Mouse (Mus musculus) C3H10T1/2 (cell line): ENCODE data around the gene Nudt6. TPM values are rescaled to one million over a fixed set of nuclear protein-coding genes. Genes with fewer than 3 reads are reported as not detected.

ENCODE experiments used
- polyA plus RNA-seq, 2 experiments: library from polyadenylated mRNA; unstranded; fragments of >200 nt; fragmentation: generic; extraction: Trizol; gene quantifications; one replicate each; pipeline ENCODE4 v1.2.1; 2012; ENCODE audit warnings: missing spikeins in 2 of 2

The Nudt6 gene
- polyA plus RNA-seq: 1 to 10 TPM; 4.6 to 7.8 TPM

GRCm38 (mm10) chr3:37420072-37420471 lies at the start of gene Nudt6:
Nudt6 (minus strand) TSS chr3:37420211.

GRCm38 (mm10) chr3:37419458-37419991 lies 486 bp downstream of the Nudt6 start, which contains the start of gene Spata5:
Spata5 (plus strand) TSS chr3:37419896.

Other genes with a start within 250 kb of the Nudt6 start
- gene Il21, start 187.6 kb downstream of the Nudt6 start, polyA plus RNA-seq: not detected
- 1 to 10 TPM in 1 of 2 experiments, under 1 TPM in 1; 0.29 to 3.5 TPM for gene Bbs12, start 107.7 kb downstream of the Nudt6 start, polyA plus RNA-seq
- gene Cetn4, start 107.5 kb downstream of the Nudt6 start, polyA plus RNA-seq: 1 to 10 TPM in 1 of 2 experiments, under 1 TPM in 1; 0.55 to 4.4 TPM
- gene Fgf2, start 71.9 kb downstream of the Nudt6 start, polyA plus RNA-seq: 1 to 10 TPM in 1 of 2 experiments, under 1 TPM in 1; 0.15 to 1.3 TPM
- gene Spata5, start 315 bp downstream of the Nudt6 start, polyA plus RNA-seq: 10 to 100 TPM in 1 of 2 experiments, 1 to 10 TPM in 1; 5.2 to 11.0 TPM
- gene Spry1, start 219.7 kb upstream of the Nudt6 start, polyA plus RNA-seq: 1 to 10 TPM in 1 of 2 experiments, under 1 TPM in 1; 0.06 to 1.4 TPM